Mouse (Mus musculus): Measurements from ENCODE around the gene Actb.

Actb gene

GRCm38 (mm10) chr5:142877337-142878280 lies 28.9 kb downstream of the Actb start:
- DNase-seq (ENCODE audit: low spot score): peak; percentile 92

DNA sequence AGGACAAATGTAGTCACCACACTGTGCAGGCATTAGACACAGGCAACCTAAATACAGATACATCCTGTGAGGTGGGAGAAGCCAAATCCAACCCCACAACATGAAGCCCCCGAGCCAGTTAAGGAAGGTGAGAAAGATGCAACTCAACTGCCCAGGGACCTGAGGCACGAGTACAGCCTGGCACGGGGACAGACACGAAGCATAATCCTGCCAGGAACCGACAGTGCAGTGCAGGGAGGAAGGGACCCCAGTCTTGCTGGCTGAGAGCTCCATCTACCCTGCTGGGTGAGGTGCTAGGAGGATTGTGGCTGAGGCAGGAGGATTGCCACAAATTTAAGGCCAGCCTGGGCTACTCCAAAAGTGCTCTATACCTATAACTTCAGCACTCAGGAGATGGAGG lies 29.7 kb downstream of the Actb start:
- no peak for DNase-seq (ENCODE audit: low spot score)

- DNase-seq (ENCODE audit: low spot score): no peak
These were observed 31.0 kb downstream of the Actb start for GRCm38 (mm10) chr5:142875513-142875905.

DNA sequence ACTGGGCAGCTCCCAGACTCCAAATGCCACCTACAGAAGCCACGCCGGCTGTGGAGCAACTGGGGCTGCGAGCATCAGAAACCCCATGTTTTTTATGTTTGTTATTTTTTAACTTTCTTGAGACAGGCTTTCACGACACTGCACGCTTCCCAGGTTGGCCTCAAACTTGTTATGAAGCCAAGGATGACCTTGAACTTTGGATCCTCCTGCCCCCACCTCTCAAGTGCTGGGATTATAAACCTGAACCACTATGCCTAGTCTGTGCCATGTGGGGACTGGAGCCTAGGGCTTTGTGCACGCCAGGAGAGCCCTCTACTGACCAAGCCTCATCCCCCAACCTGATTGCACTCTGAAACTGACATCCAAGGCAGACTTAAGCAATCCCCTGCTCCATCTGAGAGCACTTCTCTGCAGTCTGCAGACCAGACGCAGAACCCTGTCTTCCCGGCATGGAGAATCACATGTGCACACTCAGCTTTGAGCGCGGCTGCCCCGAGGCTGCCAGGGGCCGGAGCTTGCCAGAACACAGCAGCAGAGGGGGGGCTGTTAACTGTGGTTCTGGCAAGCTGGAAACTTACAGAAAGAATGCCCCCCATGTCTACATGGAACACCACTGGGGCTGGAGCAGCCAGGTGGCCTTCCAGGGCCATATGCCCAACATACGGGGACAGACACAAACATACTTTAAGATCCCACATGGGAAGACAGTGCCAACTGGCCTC lies 31.6 kb downstream of the Actb start:
- DNase-seq (ENCODE audit: low spot score): no peak

GRCm38 (mm10) chr5:142873718-142874117 lies 32.8 kb downstream of the Actb start:
- DNase-seq (ENCODE audit: low spot score): no peak

DNA sequence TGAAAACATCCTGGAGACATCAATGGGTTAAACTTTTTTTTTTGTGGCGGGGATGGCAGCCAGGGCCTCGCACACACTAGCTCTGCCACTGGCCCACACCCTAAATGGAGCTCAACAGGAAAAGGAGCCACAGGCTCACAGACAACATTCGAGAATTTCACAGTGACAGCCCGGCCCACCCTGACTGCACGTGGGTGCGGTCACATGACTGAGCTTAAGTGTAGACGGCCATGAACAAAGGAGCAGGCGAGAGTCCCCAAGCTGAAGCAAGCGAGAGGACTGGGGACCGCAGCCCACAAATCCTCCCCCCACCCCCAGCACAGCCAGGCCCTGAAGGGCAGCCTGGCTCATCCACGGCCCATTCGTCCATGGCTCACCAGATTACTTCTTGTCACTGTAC lies 34.8 kb downstream of the Actb start:
- no peak for DNase-seq (ENCODE audit: low spot score)

DNA sequence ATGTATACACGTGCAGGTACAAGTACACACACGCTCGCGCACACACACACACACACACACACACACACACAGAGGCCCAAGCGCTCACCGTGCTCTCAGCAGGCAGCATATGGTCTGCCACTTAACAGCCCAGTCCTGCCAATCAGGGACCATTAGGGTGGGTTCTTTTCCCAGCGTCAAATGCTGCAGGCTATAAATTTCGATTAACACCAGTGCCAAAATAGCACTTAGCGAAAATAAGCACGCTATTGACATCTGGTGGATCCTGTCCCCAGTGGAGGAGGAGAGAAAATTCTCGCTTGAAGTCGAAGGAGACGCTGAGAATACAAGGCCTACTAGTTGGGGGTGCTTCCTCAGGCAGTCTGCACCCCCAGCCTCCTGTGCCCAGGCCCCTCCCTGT lies 37.1 kb downstream of the Actb start:
- DNase-seq (ENCODE audit: low spot score): peak; percentile 20

- no peak for DNase-seq (ENCODE audit: low spot score)
These were observed 48.8 kb downstream of the Actb start for GRCm38 (mm10) chr5:142857763-142858229.

DNA sequence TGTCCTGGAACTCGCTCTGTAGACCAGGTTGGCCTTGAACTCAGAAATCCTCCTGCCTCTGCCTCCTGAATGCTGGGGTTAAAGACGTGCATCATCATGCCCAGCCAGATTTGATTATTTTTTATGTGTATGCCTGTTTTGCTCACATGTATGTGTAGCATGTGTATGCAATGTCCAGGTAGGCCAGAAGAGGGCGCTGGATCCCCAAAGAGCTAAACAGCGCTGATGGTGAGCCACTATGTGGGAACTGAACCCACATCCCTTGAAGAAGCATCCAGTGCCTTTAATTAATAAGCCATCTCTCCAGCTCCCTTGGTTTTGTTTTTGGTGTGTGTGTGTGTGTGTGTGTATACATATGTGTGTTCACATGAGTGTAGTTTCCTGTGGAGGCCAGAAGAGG lies 50.1 kb downstream of the Actb start:
- DNase-seq (ENCODE audit: low spot score): no peak

GRCm38 (mm10) chr5:142854877-142855276 lies 51.7 kb downstream of the Actb start:
- peak; percentile 66 for DNase-seq (ENCODE audit: low spot score)

DNA sequence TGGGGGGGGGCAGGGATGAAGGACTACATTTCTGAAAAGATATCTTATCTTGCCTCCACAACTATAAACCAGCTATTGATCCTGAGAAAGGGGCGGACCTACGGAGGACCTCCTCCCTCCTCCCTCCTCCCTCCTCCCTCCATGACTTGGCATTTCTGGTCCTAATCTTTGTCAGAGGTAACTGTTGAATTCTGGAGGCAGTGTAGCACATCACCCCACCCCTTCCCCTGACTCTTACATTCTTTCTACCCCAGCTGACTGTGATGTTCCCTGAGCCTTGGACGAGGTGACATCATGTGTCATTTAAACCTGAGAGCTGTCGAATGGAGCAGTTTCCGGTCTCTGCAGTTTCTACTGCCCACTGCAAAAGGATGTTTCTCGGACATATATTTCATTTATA lies 53.0 kb downstream of the Actb start:
- DNase-seq (ENCODE audit: low spot score): no peak
